Mouse (Mus musculus) midbrain, embryonic 14.5 days (tissue): ENCODE measurements around the gene Xpo4. TPM values are rescaled to one million over a fixed set of nuclear protein-coding genes. Genes with fewer than 3 reads are reported as not detected.

Experiments used
- ATAC-seq: fragments of 200-750 bp; cut with Nextera tagmentation; 2 replicates; pipeline ENCODE4 v1.8.0; 2017; ENCODE audit warnings: moderate number of reproducible peaks, moderate library complexity; ENCODE audit not compliant: low FRiP score, low TSS enrichment
- DNase-seq: peaks from one replicate; pipeline ENCODE4 v3.0.0-alpha.2; 2015
- H3K27ac ChIP-seq: fragments of 300-500 bp; sonication (generic); replicated peaks from 2 replicates; pipeline ENCODE4 v1.5.1; 2014; ENCODE audit warnings: mild to moderate bottlenecking, low read depth, low read length, moderate library complexity
- H3K27me3 ChIP-seq: fragments of 300-500 bp; sonication (generic); 2 replicates; pipeline ENCODE4 v1.6.1; 2014; ENCODE audit warnings: low read length, control low read depth, mixed read lengths; ENCODE audit not compliant: control insufficient read depth, insufficient read depth
- H3K36me3 ChIP-seq: fragments of 300-500 bp; sonication (generic); 2 replicates; pipeline ENCODE4 v1.6.1; 2014; ENCODE audit warnings: low read length, control low read depth; ENCODE audit not compliant: control insufficient read depth, insufficient read depth
- H3K4me1 ChIP-seq: fragments of 300-500 bp; sonication (generic); 2 replicates; pipeline ENCODE4 v1.6.1; 2014; ENCODE audit warnings: mild to moderate bottlenecking, antibody characterized with exemption, low read length, control low read depth; ENCODE audit not compliant: control insufficient read depth, insufficient read depth
- H3K4me2 ChIP-seq: fragments of 300-500 bp; sonication (generic); 2 replicates; pipeline ENCODE4 v1.6.1; 2014; ENCODE audit warnings: mild to moderate bottlenecking, low read length, moderate library complexity
- H3K4me3 ChIP-seq: fragments of 300-500 bp; sonication (generic); replicated peaks from 2 replicates; pipeline ENCODE4 v1.5.1; 2014; ENCODE audit warnings: low read depth, low read length
- H3K9ac ChIP-seq: fragments of 300-500 bp; sonication (generic); replicated peaks from 2 replicates; pipeline ENCODE4 v1.6.1; 2014; ENCODE audit warnings: mild to moderate bottlenecking, low read length, moderate library complexity
- H3K9me3 ChIP-seq: fragments of 300-500 bp; sonication (generic); 2 replicates; pipeline ENCODE4 v1.6.1; 2016; ENCODE audit warnings: low read length, control low read depth, mixed read lengths; ENCODE audit not compliant: control insufficient read depth
- WGBS: fragments of 180-500 bp; shearing (Covaris S2); extraction: QIAGEN DNeasy Blood & Tissue Kit; methylation state at CpG from one replicate; pipeline ENCODE4 v1.1.7; 2014; 5-methylcytosine and 5-hydroxymethylcytosine counted together
- polyA plus RNA-seq: library from polyadenylated mRNA; unstranded; fragments of >200 nt; fragmentation: Nextera tagmentation; extraction: Ambion mirVana; gene quantifications from 2 replicates; pipeline ENCODE4 v1.2.1, GENCODE M21; 2014

Xpo4 gene
- polyA plus RNA-seq, 1 experiment from 2014 or later: 18.7 TPM

DNA sequence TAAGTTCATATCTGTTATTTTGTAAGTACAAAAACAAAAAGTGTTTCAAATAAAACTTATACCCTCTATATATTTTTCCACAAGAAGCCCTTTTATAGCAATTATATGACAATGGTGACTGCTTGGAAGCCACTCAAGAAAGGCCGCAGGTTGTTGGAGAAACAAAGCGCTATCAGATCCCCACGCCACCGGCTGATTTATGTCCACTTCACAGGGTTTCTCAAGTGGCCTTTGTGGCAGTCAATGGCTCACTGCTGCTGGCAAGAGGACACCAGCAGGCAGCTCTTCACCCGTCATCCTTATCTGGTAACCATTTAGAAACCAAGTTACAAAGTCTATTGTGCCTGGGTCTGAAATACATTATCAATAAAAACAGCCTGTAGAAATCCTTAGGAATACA, 31.1 kb downstream of the Xpo4 start:
- Histone ChIP-seq H3K4me1 (0 out of 2 replicates have a peak, but pooled peaks cover 3% of the 10 kb centered on the region), H3K36me3 (no peaks in the 10 kb centered on the region), H3K9ac (no peak overlapping the region), H3K4me2 (no peak overlapping the region), H3K27ac (no peak overlapping the region), H3K4me3 (no peak overlapping the region), H3K9me3 (no peaks in the 10 kb centered on the region), H3K27me3 (no peaks in the 10 kb centered on the region)
- DNase-seq: no peak
- WGBS: 55% methylated on average over 5 of the region's 5 CpGs
- ATAC-seq: no peak

DNA sequence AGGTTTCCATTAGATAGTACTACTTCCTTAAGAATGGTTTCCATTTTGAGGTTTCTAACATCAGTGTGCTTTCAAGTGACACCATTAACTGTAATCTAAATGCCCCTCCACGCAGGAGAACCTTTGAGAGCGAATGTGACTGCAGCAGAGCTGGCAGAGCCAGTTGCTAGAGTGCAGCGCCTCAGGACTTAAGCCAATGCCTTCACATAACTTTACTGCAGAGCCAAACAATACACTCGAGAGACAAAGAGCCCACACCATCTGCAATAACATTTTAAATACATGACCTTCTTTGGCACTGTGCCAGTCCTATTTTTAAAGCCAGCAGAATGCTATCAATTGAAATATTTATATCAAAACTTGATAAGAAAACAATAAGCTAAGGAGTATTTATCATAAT, 35.6 kb downstream of the Xpo4 start:
- Histone ChIP-seq H3K36me3 (peaks cover 18% of the 10 kb centered on the region), H3K9me3 (no peaks in the 10 kb centered on the region), H3K9ac (no peak overlapping the region), H3K4me3 (no peak overlapping the region), H3K4me2 (no peak overlapping the region), H3K4me1 (no peaks in the 10 kb centered on the region), H3K27me3 (no peaks in the 10 kb centered on the region), H3K27ac (no peak overlapping the region)
- DNase-seq (no peak), ATAC-seq (no peak)
- WGBS: 80% methylated on average over 4 of the region's 4 CpGs

GRCm38 (mm10) chr14:57622934-57623333, 42.3 kb downstream of the Xpo4 start:
- H3K36me3 ChIP-seq: peaks cover 18% of the 10 kb centered on the region
- H3K9me3 ChIP-seq: no peaks in the 10 kb centered on the region
- no peaks in the 10 kb centered on the region for H3K27me3 ChIP-seq
- DNase-seq (no peak), ATAC-seq (no peak)
- H3K9ac ChIP-seq: no peak overlapping the region
- H3K4me1 ChIP-seq: no peaks in the 10 kb centered on the region
- H3K27ac ChIP-seq: no peak overlapping the region
- no peak overlapping the region for H3K4me2 ChIP-seq
- 93% methylated on average over 3 of the region's 3 CpGs for WGBS
- H3K4me3 ChIP-seq: no peak overlapping the region

- DNase-seq (no peak), ATAC-seq (no peak)
- no peaks in the 10 kb centered on the region for H3K4me1 ChIP-seq
- no peak overlapping the region for H3K27ac ChIP-seq
- H3K4me3 ChIP-seq: no peak overlapping the region
- no peak overlapping the region for H3K4me2 ChIP-seq
- no peaks in the 10 kb centered on the region for H3K27me3 ChIP-seq
- peaks cover 15% of the 10 kb centered on the region for H3K36me3 ChIP-seq
- no peak overlapping the region for H3K9ac ChIP-seq
- no peaks in the 10 kb centered on the region for H3K9me3 ChIP-seq
- WGBS: 62% methylated on average over 4 of the region's 4 CpGs
Observed at GRCm38 (mm10) chr14:57621699-57622098, 43.5 kb downstream of the Xpo4 start.

DNA sequence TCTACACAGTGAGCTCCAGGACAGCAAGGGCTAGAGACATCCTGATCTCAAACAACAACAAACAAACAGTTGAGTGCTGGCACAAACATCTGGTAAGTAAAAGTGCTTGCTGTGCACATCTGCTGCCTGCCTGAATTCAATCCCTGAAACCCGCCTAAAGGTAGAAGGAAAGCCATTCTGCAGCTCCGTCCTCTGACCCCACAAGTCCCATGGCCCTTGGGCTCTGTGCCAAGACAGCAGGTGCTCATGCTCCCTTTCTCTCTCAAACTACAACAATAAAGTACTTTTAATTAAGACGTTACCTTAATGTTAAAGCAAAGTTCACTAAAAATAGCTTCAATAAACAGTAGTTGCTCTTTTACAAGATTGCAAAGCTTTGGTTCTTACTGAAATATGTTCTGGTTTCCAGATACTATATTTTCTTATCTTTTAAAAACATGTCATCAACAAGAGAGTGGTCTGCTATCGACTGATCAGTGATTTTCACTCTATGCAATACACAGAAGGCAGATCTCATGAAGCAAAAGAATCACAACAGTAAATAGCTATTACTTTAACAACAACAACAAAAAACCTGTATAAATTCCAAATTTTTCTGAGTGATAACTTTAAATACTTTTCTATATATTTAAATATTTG, 44.5 kb downstream of the Xpo4 start:
- Histone ChIP-seq H3K27ac (no peak overlapping the region), H3K4me3 (no peak overlapping the region), H3K4me2 (no peak overlapping the region), H3K9me3 (no peaks in the 10 kb centered on the region), H3K9ac (no peak overlapping the region), H3K4me1 (no peaks in the 10 kb centered on the region), H3K27me3 (no peaks in the 10 kb centered on the region), H3K36me3 (peaks cover 11% of the 10 kb centered on the region)
- DNase-seq: peak; percentile 34
- WGBS: 56% methylated on average over 4 of the region's 4 CpGs
- no peak for ATAC-seq

GRCm38 (mm10) chr14:57619487-57619886, 45.7 kb downstream of the Xpo4 start:
- no peak overlapping the region for H3K27ac ChIP-seq
- H3K4me1 ChIP-seq: no peaks in the 10 kb centered on the region
- peaks cover 11% of the 10 kb centered on the region for H3K36me3 ChIP-seq
- H3K9ac ChIP-seq: no peak overlapping the region
- ATAC-seq (no peak), DNase-seq (peak; percentile 79)
- H3K4me2 ChIP-seq: no peak overlapping the region
- no peaks in the 10 kb centered on the region for H3K9me3 ChIP-seq
- no peaks in the 10 kb centered on the region for H3K27me3 ChIP-seq
- H3K4me3 ChIP-seq: no peak overlapping the region
- 49% methylated on average over 2 of the region's 2 CpGs for WGBS

GRCm38 (mm10) chr14:57617675-57618074, 47.6 kb downstream of the Xpo4 start:
- DNase-seq: no peak
- Histone ChIP-seq H3K9me3 (no peaks in the 10 kb centered on the region), H3K36me3 (0 out of 2 replicates have a peak, but pooled peaks cover 1% of the 10 kb centered on the region), H3K27me3 (no peaks in the 10 kb centered on the region), H3K4me3 (no peak overlapping the region), H3K27ac (no peak overlapping the region), H3K4me1 (no peaks in the 10 kb centered on the region), H3K9ac (no peak overlapping the region; the same call in 1 of the 2 replicates), H3K4me2 (no peak overlapping the region)
- 100% methylated on average over 1 of the region's 1 CpGs for WGBS
- ATAC-seq: no peak

- ATAC-seq (no peak), DNase-seq (no peak)
- no peak overlapping the region for H3K4me3 ChIP-seq
- H3K27me3 ChIP-seq: no peaks in the 10 kb centered on the region
- no peak overlapping the region for H3K9ac ChIP-seq
- 82% methylated on average over 6 of the region's 6 CpGs for WGBS
- H3K36me3 ChIP-seq: no peaks in the 10 kb centered on the region
- no peaks in the 10 kb centered on the region for H3K9me3 ChIP-seq
- no peak overlapping the region for H3K4me2 ChIP-seq
- H3K4me1 ChIP-seq: no peaks in the 10 kb centered on the region
- H3K27ac ChIP-seq: no peak overlapping the region
Observed at GRCm38 (mm10) chr14:57616339-57616965, 48.8 kb downstream of the Xpo4 start.

DNA sequence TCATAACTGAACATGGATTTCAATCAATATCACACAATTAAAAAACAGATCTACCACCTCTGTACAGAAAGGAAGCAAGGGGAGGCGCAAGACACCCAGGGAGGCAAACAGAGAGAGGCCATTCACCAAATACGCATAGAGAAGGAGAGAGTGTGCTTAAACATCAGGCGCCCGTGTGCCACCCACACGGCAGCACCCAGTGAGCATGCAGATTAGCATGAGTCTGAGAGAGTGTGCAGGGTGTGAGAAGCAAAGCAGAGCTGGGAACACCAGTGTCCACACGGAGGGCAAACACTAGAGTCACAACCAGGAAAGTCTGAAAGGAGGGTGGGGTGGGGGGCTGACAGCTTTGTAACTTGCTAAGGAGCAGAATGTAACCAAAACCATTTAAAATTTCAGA, 49.4 kb downstream of the Xpo4 start:
- no peaks in the 10 kb centered on the region for H3K4me1 ChIP-seq
- WGBS: 85% methylated on average over 6 of the region's 6 CpGs
- H3K9ac ChIP-seq: no peak overlapping the region
- no peaks in the 10 kb centered on the region for H3K9me3 ChIP-seq
- no peak overlapping the region for H3K4me2 ChIP-seq
- no peak for ATAC-seq
- no peaks in the 10 kb centered on the region for H3K36me3 ChIP-seq
- no peak overlapping the region for H3K27ac ChIP-seq
- no peak overlapping the region for H3K4me3 ChIP-seq
- no peaks in the 10 kb centered on the region for H3K27me3 ChIP-seq
- DNase-seq: no peak
